Mouse (Mus musculus): Measurements from ENCODE around the gene Pgap2. TPM values are rescaled to one million over a fixed set of nuclear protein-coding genes. Genes with fewer than 3 reads are reported as not detected.

Gene Pgap2
- polyA plus RNA-seq, 1 experiment from 2014 or later: 94.5 TPM

DNA sequence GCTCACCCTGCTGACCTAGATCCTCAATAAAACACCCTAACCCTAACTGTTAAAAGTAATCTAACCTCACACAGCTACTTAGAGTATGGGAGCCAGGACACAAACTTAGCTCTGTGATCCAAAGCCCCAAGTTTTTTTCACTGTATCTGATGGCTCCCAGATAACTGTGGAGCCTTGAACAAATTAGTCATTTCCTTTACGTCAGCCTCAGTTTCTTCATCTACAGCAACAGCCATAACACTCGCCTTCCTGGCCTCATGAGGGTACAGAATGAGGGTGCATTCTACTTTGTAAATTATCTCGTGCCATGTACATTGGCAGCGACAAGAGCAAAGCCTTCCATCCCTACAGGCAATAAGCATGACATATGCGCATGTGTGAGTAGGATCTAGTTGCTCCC is 32.4 kb downstream of the Pgap2 start:
- H3K4me2 ChIP-seq (replicated peaks): no peak overlapping the region
- WGBS: 69% methylated on average over 5 of the region's 5 CpGs
- H3K4me3 ChIP-seq (replicated peaks): no peak overlapping the region
- H3K36me3 ChIP-seq: peaks cover 50% of the 10 kb centered on the region
- H3K9ac ChIP-seq: no peak overlapping the region
- no peak for ATAC-seq (ENCODE audit: insufficient number of reproducible peaks, low FRiP score, low TSS enrichment, low read depth)
- H3K9me3 ChIP-seq (replicated peaks): no peaks in the 10 kb centered on the region
- H3K27me3 ChIP-seq: no peaks in the 10 kb centered on the region
- H3K4me1 ChIP-seq: peaks cover 21% of the 10 kb centered on the region
- H3K27ac ChIP-seq (replicated peaks): no peak overlapping the region

DNA sequence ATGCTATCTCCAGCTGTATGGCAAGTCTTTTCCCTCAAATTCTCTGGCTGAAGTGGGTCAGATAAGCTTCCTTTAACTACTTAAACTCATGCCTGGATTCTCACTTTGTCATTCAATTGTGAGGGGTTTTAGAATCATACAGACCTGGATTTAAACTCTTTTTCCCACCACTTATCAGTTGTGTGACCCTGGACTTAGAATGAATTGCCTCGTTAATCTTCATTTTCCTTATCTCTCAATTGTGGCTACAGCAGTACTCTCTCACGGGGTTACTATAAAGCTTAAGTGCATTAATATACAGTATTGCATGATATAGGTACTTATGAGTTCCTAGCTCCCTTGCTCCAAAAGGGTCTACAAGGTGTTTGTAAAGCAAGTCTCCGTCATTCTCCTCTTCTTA is 32.9 kb downstream of the Pgap2 start:
- Histone ChIP-seq H3K4me1 (peaks cover 26% of the 10 kb centered on the region), H3K9ac (no peak overlapping the region), H3K27ac (replicated peaks) (no peak overlapping the region), H3K27me3 (no peaks in the 10 kb centered on the region), H3K9me3 (replicated peaks) (no peaks in the 10 kb centered on the region), H3K4me2 (replicated peaks) (no peak overlapping the region), H3K4me3 (replicated peaks) (no peak overlapping the region), H3K36me3 (peaks cover 44% of the 10 kb centered on the region)
- 84% methylated on average over 3 of the region's 3 CpGs for WGBS
- no peak for ATAC-seq (ENCODE audit: insufficient number of reproducible peaks, low FRiP score, low TSS enrichment, low read depth)

DNA sequence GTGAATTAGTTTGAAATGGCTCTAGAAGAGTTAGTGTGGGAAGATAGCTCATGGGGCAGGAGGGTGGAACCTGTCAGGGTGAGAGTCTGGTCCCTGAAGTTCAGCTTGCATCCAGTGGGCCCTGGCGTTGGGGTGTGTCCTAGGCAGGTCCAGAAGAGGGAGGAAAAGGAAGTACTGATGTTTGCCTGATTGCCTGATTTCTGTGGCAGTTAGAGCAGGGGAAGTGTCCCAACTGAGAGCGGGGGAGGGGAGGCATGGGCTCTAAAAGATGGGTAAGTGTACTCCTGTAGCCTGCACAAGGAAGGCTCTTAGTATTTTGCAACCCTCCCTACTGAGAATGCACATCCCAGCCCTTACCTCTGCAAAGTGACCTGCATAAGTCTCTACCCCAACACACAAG is 33.9 kb downstream of the Pgap2 start:
- Histone ChIP-seq H3K36me3 (peaks cover 35% of the 10 kb centered on the region), H3K9me3 (replicated peaks) (no peaks in the 10 kb centered on the region), H3K4me2 (replicated peaks) (no peak overlapping the region), H3K27ac (replicated peaks) (0 out of 2 replicates have a peak overlapping the region, but pooled peaks have one; percentile 4), H3K4me1 (peaks cover 36% of the 10 kb centered on the region), H3K4me3 (replicated peaks) (no peak overlapping the region), H3K9ac (no peak overlapping the region), H3K27me3 (no peaks in the 10 kb centered on the region)
- 61% methylated on average over 2 of the region's 2 CpGs for WGBS
- ATAC-seq (ENCODE audit: insufficient number of reproducible peaks, low FRiP score, low TSS enrichment, low read depth): no peak

DNA sequence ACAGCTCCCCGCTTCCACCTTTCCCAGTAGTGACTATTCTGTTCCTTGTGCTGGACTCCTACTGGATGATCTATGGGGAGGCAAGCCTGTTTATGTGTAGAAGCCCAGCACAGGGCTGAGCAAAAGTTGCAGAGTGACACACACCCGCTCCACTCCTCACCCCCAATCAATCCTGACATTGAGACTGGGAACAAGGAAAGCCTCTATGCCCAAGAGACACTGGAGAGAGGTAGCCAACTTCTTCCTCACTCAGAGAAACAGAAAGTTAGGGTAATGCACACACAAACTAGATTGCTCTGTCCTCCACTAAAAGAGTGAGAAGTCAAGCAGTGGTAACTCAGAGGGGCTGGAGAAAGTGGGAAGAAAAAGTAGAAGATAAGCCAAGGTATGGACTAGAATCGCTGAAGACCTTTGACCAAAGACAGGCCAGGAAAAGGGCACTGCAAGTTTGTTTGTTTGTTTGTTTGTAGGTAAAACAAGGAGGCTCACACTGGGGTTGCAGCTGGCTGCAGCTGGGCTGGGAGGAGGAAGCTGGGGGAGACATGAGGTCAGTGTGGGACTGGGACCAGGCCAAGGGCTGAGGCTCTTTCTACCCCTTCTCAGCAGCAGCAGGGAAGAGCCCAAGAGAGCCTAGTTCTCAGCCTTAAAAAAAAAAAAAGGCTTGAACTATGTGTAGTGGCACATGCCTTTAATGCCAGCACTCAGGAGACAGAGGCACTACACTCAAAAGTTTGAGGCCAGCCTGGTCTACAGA is 35.0 kb downstream of the Pgap2 start:
- H3K4me3 ChIP-seq (replicated peaks): no peak overlapping the region
- no peak for ATAC-seq (ENCODE audit: insufficient number of reproducible peaks, low FRiP score, low TSS enrichment, low read depth)
- H3K4me1 ChIP-seq: peaks cover 39% of the 10 kb centered on the region
- H3K27ac ChIP-seq (replicated peaks): 0 out of 2 replicates have a peak overlapping the region, but pooled peaks have one; percentile 17
- no peaks in the 10 kb centered on the region for H3K27me3 ChIP-seq
- H3K4me2 ChIP-seq (replicated peaks): no peak overlapping the region
- no peak overlapping the region for H3K9ac ChIP-seq
- H3K36me3 ChIP-seq: peaks cover 24% of the 10 kb centered on the region
- no peaks in the 10 kb centered on the region for H3K9me3 ChIP-seq (replicated peaks)
- WGBS: 90% methylated on average over 3 of the region's 3 CpGs

DNA sequence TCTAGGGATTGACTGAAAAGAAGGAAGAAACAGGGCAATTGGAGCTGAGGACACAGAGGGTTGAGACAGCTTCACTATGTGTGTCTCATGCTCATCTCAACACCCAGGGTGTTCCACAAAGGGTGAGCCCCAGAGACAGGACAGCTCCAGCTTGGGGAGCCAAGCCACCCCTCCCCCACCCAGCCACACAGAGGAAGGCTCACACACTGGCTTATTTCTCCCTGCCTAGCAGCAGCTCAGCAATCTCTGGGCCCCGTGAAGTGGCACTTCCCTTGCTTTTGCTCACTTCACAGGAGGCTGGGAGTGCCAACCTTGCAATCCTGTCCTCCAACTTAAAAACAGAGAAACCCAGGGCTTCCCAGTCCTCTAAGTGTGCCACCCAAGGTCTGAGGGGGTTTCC is 35.8 kb downstream of the Pgap2 start:
- H3K27ac ChIP-seq (replicated peaks): 0 out of 2 replicates have a peak overlapping the region, but pooled peaks have one; percentile 23
- H3K4me1 ChIP-seq: peaks cover 39% of the 10 kb centered on the region
- WGBS: 19% methylated on average over 1 of the region's 1 CpGs
- H3K4me2 ChIP-seq (replicated peaks): no peak overlapping the region
- ATAC-seq (ENCODE audit: insufficient number of reproducible peaks, low FRiP score, low TSS enrichment, low read depth): no peak
- H3K27me3 ChIP-seq: no peaks in the 10 kb centered on the region
- no peak overlapping the region for H3K4me3 ChIP-seq (replicated peaks)
- no peaks in the 10 kb centered on the region for H3K9me3 ChIP-seq (replicated peaks)
- peaks cover 16% of the 10 kb centered on the region; the same call in 1 of the 2 replicates for H3K36me3 ChIP-seq
- H3K9ac ChIP-seq: no peak overlapping the region

DNA sequence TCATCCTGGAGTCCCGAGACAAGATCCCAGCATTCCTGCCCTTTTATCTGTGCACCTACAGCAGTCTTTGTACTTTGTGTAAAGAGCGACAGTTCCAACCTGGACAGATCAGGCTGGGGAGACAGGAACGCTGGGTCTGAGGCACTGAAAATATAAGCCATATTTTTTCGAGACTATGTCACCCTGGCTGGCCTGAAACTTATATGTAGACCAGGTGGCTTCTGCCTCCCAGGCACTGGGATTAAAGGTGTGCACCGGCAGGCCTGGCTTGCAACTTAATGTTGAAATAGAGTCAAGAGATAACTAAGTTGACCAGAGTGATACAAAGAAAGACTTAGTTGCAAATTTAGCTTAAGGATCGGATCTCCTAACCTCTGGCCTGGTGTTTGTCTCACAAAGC is 36.3 kb downstream of the Pgap2 start:
- Histone ChIP-seq H3K4me3 (replicated peaks) (no peak overlapping the region), H3K9me3 (replicated peaks) (no peaks in the 10 kb centered on the region), H3K36me3 (0 out of 2 replicates have a peak, but pooled peaks cover 11% of the 10 kb centered on the region), H3K4me2 (replicated peaks) (no peak overlapping the region), H3K9ac (no peak overlapping the region), H3K4me1 (peaks cover 44% of the 10 kb centered on the region), H3K27ac (replicated peaks) (0 out of 2 replicates have a peak overlapping the region, but pooled peaks have one; percentile 23), H3K27me3 (no peaks in the 10 kb centered on the region)
- 43% methylated on average over 6 of the region's 6 CpGs for WGBS
- no peak for ATAC-seq (ENCODE audit: insufficient number of reproducible peaks, low FRiP score, low TSS enrichment, low read depth)

DNA sequence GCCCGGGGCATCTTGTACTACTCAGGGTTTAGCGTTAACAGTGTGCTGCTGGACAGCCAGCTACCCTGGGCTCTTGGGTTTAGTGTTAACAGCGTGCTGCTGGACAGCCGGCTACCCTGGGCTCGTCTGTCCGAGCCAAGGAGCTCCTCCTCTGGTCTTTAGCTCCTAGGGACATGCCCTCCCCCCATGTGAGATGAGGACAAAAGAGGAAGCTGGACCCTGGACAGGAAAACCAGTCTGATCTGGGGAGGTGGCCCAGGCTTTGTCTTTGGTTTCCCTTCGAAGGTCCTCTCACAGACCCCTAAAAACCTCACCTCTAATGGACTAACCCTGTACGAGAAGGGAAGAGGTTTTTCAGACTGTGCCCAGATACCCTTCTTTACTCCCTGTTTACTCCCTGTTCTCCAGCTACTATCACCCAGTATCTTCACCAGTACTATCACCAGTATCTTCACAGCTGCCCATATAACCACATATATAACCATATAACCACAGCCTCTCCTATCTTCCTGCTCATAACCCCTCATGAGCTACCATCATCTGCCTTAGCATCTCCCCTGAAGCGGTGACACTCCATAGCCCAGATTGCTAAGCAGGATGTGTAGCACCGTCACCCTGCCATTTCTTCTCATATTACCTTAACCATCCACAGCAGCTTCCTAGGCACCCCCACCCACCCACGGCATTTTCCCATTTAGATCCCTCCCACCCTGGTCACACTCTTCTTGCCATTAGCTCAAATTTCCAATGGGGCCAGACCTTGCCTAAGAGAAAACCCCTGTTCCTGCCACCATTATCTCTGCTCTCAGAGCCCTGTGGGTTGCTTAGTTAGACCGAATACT is 37.2 kb downstream of the Pgap2 start:
- Histone ChIP-seq H3K9ac (0 out of 2 replicates have a peak overlapping the region, but pooled peaks have one; percentile 9), H3K9me3 (replicated peaks) (no peaks in the 10 kb centered on the region), H3K36me3 (0 out of 2 replicates have a peak, but pooled peaks cover 10% of the 10 kb centered on the region), H3K4me2 (replicated peaks) (peak overlapping the region; percentile 79), H3K4me1 (peaks cover 45% of the 10 kb centered on the region), H3K4me3 (replicated peaks) (no peak overlapping the region; the same call in 1 of the 2 replicates), H3K27me3 (no peaks in the 10 kb centered on the region), H3K27ac (replicated peaks) (no peak overlapping the region)
- ATAC-seq (ENCODE audit: insufficient number of reproducible peaks, low FRiP score, low TSS enrichment, low read depth): no peak
- 42% methylated on average over 12 of the region's 12 CpGs for WGBS

DNA sequence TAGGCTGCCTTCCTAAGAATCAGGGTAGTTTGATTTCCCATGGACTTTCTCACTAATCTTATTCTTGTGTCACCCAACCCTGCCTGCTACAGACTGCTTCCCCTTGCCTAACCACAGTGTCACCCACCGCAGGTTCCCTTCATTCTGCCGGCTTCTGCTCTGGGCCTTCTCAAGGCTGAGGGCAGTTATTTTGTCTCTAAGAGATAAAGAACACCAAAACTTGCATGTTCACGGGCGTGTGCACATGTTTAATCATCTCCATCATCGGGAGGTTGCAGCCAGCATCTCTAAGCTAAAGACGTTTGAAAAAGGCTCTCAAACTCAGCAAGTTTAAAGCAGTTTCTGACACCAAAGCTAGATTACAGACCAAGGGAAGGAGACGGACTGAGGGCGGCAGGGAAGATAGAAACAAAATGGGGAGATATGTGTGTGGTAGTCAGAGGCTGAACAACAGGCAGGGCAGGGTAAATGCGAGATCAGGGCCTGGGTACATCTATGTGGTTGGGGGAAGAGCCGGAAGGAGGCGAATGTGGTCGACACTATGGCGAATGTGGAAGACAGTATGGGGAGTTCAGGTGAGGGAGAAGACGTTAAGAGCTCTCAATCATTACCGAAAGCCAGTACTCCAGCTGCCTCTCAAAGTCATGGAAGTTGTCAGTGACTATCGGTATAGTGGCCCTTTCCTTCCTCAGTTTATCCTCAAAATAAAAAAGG is 38.8 kb downstream of the Pgap2 start:
- WGBS: 16% methylated on average over 16 of the region's 16 CpGs
- Histone ChIP-seq H3K36me3 (no peaks in the 10 kb centered on the region), H3K4me2 (replicated peaks) (peak overlapping the region; percentile 79), H3K4me3 (replicated peaks) (peak overlapping the region; percentile 84), H3K27ac (replicated peaks) (peak overlapping the region; percentile 99), H3K4me1 (peaks cover 45% of the 10 kb centered on the region), H3K9me3 (replicated peaks) (no peaks in the 10 kb centered on the region), H3K9ac (peak overlapping the region; percentile 92), H3K27me3 (no peaks in the 10 kb centered on the region)
- ATAC-seq (ENCODE audit: insufficient number of reproducible peaks, low FRiP score, low TSS enrichment, low read depth): no peak

DNA sequence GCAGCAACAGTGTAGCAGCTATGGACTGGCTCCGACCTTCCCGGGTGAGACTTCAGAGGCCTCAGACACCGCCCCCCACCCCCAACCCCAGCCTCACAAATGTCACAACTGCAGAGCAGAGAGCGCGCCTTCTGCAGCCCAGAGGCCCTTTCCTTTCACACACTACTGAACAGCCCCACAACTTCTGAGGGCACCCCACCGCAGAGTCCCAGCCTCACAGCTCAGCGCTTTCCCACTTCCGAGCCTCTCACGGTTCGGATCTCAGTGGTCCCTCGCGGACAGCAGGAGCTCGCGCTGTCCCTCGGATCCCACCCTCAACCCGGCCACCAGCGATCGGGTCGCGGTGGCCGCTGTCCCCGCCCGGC is 39.5 kb downstream of the Pgap2 start:
- Histone ChIP-seq H3K9me3 (replicated peaks) (no peaks in the 10 kb centered on the region), H3K36me3 (no peaks in the 10 kb centered on the region), H3K27ac (replicated peaks) (peak overlapping the region; percentile 99), H3K27me3 (no peaks in the 10 kb centered on the region), H3K4me2 (replicated peaks) (peak overlapping the region; percentile 79), H3K9ac (peak overlapping the region; percentile 92), H3K4me3 (replicated peaks) (peak overlapping the region; percentile 84), H3K4me1 (peaks cover 42% of the 10 kb centered on the region)
- peak; percentile 16; the same call in 1 of the 2 replicates for ATAC-seq (ENCODE audit: insufficient number of reproducible peaks, low FRiP score, low TSS enrichment, low read depth)
- 1% methylated on average over 23 of the region's 23 CpGs for WGBS

DNA sequence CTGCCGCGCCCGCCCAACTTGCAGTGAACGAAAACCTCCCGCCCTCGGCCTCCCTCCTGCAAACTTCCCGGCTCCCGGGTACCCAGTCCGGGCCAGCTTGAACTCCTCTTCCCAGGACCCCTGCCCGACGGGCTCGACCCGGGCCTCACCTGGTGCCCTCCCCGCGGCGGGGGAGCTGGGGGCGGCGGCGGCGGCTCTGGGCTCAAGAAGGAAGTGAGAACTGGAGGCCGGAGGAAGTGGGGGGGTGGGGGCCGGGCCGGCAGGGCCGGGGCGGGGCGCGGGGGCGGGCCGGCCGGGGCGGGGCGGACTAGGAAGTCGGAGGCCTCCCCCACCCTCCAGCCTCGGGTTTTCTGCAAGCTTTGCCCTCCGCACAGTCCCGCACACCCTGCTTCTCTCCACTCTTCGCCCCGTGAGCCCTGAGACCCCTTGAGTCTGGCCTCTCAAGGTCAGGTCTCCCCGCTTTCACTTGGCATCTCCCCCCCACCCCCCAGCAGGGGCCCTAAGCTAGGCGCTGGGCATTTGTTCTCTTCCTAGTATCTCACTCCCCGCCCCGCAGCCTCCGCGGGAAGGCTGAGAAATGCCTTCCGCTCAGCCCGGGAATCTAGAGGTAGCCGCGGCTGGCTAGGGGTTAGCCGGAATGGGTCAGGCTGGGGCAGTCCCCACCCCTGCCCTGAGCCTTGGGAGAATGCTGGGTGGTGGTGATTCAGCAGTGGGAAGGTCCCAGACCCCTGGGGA is 40.1 kb downstream of the Pgap2 start:
- under 1% methylated on average over 37 of the region's 49 CpGs for WGBS
- no peaks in the 10 kb centered on the region for H3K36me3 ChIP-seq
- peak; percentile 87 for ATAC-seq (ENCODE audit: insufficient number of reproducible peaks, low FRiP score, low TSS enrichment, low read depth)

More for the DNA sequence above, 40.1 kb downstream of the Pgap2 start:
- peak overlapping the region; percentile 99 for H3K27ac ChIP-seq (replicated peaks)
- peak overlapping the region; percentile 92 for H3K9ac ChIP-seq
- H3K4me2 ChIP-seq (replicated peaks): peak overlapping the region; percentile 79
- H3K27me3 ChIP-seq: no peaks in the 10 kb centered on the region
- H3K9me3 ChIP-seq (replicated peaks): no peaks in the 10 kb centered on the region
- peak overlapping the region; percentile 84 for H3K4me3 ChIP-seq (replicated peaks)
- peaks cover 42% of the 10 kb centered on the region for H3K4me1 ChIP-seq
